12 mouse cellular contexts compared by ENCODE assay signal in the genomic region with DNA sequence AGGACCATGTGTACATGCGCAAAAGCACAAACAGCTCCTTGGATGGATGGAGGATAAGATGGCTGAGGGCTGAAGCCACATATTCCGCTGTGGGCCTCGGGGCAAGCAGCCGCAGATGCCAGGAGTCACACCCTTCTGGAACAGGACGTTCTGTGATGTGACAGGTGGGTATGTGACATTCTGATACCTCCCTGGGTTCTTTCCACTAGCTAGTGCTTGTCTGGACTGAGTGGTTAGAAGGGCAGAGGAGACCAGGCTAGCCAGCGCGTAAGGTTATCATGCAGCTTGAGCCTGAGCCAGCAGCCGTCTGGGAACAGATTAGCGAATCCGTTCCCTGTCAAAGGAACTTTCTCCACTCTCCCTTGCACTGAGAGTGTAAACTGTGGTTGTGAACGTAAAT. TPM values are rescaled to one million over a fixed set of nuclear protein-coding genes. Genes with fewer than 3 reads are reported as not detected.
"Had no signal": no experiment of that assay in that cellular context is flagged by ENCODE, and none has a peak within 500 bp of the region (broad histone marks: within the 10 kb centered on the region; RNA-seq: fewer than 3 reads in every experiment).

No protein-coding gene starts in this region.

- ATAC-seq: lung, postnatal 0 days had no signal

- H3K36me3 ChIP-seq: liver, embryonic 15.5 days; midbrain, embryonic 10.5 days had no signal

- H3K27ac ChIP-seq: liver, embryonic 15.5 days; midbrain, embryonic 10.5 days had no signal

- H3K4me2 ChIP-seq: liver, embryonic 11.5 days; liver, embryonic 15.5 days had no signal

- H3K27me3 ChIP-seq: liver, embryonic 15.5 days had no signal

- H3K9me3 ChIP-seq: liver, embryonic 15.5 days; midbrain, embryonic 10.5 days had no signal

- DNase-seq: kidney, adult 11 months; kidney, adult 9 months; kidney, postnatal 10 days; left cerebral cortex, postnatal 4 days; lung, adult 2 months; lung, postnatal 36 days; midbrain, embryonic 14.5 days had no signal

- H3K9ac ChIP-seq: liver, embryonic 15.5 days had no signal

- H3K4me3 ChIP-seq: liver, embryonic 15.5 days; midbrain, embryonic 10.5 days had no signal

RNA-seq across cellular contexts. Expression of a gene that starts 48.9 kb away (rescaled TPM):
- total RNA-seq: monocyte, adult 5-6 weeks had no signal
